Mouse (Mus musculus) splenic B cell, adult 2 months (primary cell): ENCODE measurements around the gene Sf3b5.
A peak's percentile ranks its signal among the peaks of the same experiment; 100 is the strongest.

Experiments
- DNase-seq: peaks from one replicate; pipeline ENCODE4 v3.0.0-alpha.2; 2011; ENCODE audit warnings: low read depth, low spot score
- H3K27me3 ChIP-seq: 2 replicates; pipeline ENCODE4 v1.6.1; 2012; ENCODE audit warnings: mild to moderate bottlenecking, low read length, moderate library complexity, mixed read lengths; ENCODE audit not compliant: control insufficient read depth, poor library complexity, insufficient read depth, severe bottlenecking
- H3K36me3 ChIP-seq: 2 replicates; pipeline ENCODE4 v1.6.1; 2012; ENCODE audit warnings: mild to moderate bottlenecking, low read length, moderate library complexity, mixed read lengths; ENCODE audit not compliant: control insufficient read depth, poor library complexity, insufficient read depth, severe bottlenecking

Gene Sf3b5

DNA sequence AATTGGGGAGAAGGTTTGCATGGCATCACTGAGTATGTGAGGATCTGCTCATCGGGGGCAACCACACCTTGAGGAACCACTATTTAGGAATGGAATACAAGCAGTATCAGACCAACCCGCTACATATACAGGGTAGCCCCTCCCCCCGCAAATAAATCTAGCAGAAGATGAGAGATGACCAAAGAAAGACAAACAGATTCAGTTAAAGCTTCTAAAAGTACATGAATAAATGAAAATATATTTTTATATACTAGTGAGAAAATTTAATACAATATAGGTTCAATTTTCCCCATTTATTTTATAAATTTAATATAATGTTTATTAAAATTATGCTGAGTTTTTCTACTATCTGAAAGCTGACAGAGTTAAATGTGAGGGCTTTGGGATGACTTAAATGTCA lies at the start of gene Sf3b5:
Gene Sf3b5 (plus strand): TSS at position 301 of the 400 bp plus-strand sequence.
- no peaks in the 10 kb centered on the region for H3K36me3 ChIP-seq
- no peak for DNase-seq
- no peaks in the 10 kb centered on the region for H3K27me3 ChIP-seq

DNA sequence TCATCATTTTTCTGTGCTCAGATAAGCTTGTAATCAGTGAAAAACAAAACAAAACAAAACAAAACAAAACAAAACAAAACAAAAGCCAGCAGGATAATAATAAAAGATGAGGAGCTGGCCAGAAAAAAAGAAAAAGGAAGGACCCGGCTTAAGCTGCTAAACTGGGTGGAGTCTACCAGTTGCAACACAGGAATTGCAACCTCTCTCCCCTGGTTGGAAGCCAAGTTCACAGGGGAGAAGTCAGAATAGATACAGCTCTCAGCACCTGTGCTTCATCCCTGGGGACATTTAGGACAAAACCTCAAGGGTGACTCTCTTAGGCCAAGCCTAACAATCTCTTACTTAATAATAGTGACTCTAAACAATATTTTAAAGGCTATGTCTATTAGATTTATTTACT lies 49.3 kb upstream of the Sf3b5 start:
- no peaks in the 10 kb centered on the region for H3K36me3 ChIP-seq
- H3K27me3 ChIP-seq, result no peaks in the 10 kb centered on the region
- DNase-seq, result no peak

DNA sequence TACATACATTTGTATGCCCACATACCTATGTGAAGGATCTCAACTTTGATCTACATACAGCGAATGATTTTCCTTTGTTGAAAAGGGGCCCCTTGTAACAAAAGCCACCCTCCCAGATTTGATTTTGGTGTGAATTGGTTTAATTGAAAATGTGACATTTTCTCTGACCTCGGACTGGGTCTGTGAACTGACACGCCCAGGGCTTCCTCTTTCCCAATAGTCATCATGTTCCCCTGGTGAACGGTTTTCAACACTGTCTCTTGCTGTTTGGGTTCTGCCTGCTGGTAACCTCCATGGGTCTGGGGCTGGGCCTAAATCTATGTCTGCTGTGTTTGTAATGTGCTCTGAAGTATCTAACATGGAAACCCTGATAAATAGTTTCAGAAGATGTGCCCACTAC lies 47.9 kb upstream of the Sf3b5 start:
- H3K36me3 ChIP-seq, result no peaks in the 10 kb centered on the region
- H3K27me3 ChIP-seq, result no peaks in the 10 kb centered on the region
- DNase-seq, result no peak

DNA sequence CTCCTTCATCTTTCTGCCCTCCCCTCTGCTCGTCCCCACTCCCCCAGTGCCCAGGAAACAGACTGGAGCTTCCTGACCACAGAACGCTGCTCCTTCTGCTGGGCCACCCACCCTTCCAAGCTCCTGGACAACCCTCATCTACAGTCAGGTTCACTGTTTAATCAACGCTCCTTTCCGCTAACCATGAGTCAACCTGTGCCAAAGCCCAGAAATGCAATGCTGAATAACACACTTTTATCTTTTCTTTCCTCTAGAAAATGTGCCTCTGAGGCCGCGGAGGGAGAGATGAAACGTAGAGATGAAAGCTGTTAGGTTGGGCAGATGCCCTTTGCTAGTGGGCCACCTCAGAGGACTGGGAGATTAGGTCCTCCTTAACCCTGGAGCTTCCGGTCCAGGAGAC lies 43.6 kb upstream of the Sf3b5 start:
- H3K36me3 ChIP-seq, result no peaks in the 10 kb centered on the region
- no peaks in the 10 kb centered on the region for H3K27me3 ChIP-seq
- no peak for DNase-seq

DNA sequence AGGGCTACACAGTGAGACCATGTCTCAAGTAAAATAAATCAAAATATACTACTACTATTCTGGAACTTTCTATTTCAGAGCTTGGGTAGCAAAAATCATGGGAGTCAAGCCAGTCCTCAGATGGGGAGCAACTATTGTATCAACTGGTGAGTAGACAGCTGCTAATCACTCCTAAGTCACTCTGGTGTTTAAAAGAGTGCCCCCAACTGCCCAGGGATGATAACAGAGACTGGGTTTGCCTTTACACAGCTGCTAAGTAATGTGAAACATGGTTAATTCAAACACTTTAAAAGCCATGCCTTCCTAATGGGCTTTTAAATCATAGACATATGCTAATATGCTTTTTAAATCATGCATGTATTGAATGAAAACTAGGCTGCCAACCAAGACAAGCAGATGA lies 42.9 kb upstream of the Sf3b5 start:
- H3K27me3 ChIP-seq, result no peaks in the 10 kb centered on the region
- no peaks in the 10 kb centered on the region for H3K36me3 ChIP-seq
- no peak for DNase-seq

DNA sequence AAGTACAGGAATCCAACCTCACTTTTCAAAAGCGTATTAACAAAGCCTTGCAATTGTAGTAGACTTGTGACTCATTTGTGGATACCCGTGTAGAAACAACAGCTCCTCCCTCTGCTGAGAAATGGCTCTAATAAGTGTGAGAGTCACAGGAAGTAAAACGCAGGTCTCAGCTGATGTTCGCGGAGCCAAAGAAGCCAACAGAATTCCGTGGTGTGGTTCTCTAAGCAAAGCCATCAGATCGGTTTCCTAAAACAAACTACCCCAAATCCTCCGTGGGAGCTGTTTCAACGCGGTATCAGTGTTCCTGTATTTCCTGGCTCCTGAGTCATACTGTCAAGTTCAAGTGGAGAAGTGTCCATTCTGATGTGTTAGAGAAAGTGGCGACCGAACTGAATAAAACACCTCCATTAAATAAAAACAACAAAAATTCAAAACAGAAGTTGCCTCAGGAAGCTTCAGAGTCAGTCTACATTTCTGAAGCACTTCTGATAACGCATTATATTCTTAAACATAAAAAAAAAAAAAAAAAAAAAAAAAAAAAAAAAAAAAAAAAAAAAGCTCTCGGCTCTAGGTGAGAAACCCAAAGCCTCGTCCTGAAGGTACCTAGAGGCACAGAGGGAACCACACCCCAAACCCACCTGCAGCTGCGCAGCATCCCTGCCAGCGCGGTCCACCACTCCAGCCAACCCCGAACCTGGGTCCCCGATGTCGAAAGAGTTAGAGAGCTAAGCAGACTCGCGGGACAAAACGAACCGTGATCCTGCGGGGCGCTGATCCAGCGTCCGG lies 41.6 kb upstream of the Sf3b5 start:
- Histone ChIP-seq H3K36me3 (no peaks in the 10 kb centered on the region), H3K27me3 (no peaks in the 10 kb centered on the region)
- peak; percentile 52 for DNase-seq

DNA sequence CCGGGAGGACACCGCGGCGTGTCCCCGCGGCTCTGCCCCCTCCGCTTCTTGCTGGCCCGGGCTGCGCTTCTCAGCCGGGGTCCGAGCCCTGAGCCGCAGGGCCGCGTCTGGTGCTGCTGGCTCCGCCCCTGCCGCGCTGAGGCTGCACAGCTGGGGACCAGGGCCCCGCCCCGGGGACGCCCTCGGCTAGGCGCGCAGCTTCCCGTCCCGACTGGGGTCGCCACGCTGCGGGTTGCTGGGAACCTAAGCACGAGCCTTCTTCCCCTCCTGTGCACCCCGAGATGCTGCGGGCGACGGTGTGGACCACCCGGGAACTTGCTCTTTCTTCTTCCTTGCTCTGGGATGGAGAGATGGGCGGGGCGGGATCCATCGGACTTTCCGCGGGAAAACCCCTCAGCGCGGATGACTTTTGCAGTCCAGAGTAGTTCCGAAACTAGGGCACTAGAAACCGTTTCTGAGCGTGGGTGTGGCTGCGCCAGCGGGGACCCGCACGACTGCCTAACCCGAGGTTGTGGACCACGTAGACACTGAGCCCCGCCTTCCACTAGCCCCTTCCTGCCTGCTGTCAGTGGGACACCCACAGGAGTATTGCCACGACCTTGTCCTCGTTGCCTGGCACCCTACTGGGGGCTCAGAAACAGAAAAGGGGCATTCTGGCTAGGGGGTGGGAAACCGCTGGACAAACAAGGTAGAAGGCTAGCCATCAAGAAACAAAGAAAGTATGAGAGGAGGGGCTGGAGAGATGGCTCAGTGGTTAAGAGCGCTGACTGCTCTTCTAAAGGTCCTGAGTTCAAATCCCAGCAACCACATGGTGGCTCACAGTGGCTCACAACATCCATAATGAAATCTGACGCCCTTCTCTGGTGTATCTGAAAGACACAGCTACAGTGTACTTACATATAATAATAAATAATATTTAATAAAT lies 40.7 kb upstream of the Sf3b5 start, which contains the start of gene Stx11:
Gene Stx11 (minus strand): TSS at position 148 of the 925 bp plus-strand sequence.
- no peaks in the 10 kb centered on the region for H3K36me3 ChIP-seq

DNA sequence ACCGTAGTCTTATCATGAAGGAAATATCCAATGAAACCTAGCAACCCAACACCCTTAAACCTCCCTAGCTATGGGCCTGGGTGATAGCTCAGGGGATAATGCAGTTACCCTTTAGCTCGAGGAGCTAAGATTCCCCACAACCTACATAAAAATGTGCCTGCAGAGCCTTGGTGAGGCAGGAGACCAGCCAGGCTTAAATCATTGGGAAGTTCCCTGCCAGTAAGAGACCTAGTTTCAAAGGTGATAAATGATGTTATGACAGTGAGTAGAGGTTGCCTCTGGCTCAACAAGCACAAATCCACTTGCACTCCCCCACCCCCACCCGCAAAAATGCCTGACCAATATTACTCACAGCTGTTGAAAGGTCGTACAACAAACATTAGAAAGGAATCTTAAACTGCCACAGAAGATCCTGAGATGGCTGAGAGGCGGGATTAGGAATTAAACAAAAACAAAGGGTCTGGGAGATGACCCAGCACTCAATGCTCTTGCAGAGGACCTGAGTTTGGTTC lies 39.4 kb upstream of the Sf3b5 start:
- Histone ChIP-seq H3K36me3 (no peaks in the 10 kb centered on the region), H3K27me3 (no peaks in the 10 kb centered on the region)
- DNase-seq, result no peak

More for the DNA sequence above, 40.7 kb upstream of the Sf3b5 start, which contains the start of gene Stx11:
- H3K27me3 ChIP-seq, result no peaks in the 10 kb centered on the region
- peak; percentile 84 for DNase-seq

DNA sequence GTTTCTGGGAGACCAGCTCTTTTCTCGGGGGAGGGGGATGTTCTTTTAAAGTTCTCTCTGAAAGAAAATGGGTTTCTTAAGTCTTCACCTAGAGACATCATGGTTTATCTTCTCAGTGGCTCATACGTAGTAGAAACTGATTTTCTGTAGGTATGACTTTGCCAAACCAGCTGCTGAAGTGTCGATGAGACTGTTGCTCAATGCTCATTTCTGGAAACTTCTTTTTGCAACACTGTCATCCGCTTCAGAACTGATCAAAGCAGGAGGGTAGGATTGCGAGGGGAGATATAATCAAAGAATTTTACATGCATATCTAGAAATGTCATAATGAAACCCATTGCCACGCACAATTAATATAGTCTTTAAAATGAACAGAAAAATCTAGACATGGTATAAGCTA lies 30.6 kb upstream of the Sf3b5 start:
- no peaks in the 10 kb centered on the region for H3K27me3 ChIP-seq
- no peaks in the 10 kb centered on the region for H3K36me3 ChIP-seq
- DNase-seq, result no peak

DNA sequence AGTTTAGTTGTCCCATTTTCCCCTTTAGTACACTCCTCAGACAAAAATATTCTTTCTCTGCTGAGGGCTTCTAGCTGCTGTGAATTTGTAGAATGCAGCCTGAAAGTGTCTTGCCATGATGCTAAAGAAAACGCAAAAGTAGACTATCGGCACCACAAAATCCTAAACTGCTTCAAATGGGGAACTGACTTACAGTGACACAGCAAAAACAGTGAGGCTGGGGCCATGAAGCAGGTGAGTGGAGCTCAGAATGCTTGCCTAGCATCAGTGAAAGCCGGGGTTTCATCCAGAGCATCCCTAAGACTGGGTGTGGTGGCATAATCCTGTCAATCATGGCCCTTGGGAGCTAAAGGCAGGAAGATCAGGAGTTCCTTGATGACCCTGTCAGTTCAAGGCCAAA lies 29.7 kb upstream of the Sf3b5 start:
- no peak for DNase-seq
- Histone ChIP-seq H3K27me3 (no peaks in the 10 kb centered on the region), H3K36me3 (no peaks in the 10 kb centered on the region)

DNA sequence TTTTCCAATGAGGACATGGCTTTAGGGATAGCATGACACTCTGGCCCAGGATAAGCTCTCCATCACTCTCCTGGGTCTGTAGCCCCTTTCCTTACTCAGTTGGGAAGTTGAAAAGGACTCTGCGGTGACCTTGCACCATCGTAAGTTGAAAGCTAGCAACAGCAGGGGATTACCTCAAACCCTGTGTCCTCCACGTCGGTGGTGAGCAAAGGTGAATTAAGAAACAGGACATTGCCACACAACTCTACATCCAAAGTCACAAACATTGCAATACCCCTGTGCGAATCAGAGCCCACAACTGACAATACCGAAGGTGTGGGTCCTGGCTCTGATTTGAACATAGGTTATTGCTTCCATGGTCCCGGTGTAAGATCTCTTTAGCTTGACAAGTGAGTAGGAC lies 29.2 kb upstream of the Sf3b5 start:
- DNase-seq, result no peak
- Histone ChIP-seq H3K27me3 (no peaks in the 10 kb centered on the region), H3K36me3 (no peaks in the 10 kb centered on the region)

DNA sequence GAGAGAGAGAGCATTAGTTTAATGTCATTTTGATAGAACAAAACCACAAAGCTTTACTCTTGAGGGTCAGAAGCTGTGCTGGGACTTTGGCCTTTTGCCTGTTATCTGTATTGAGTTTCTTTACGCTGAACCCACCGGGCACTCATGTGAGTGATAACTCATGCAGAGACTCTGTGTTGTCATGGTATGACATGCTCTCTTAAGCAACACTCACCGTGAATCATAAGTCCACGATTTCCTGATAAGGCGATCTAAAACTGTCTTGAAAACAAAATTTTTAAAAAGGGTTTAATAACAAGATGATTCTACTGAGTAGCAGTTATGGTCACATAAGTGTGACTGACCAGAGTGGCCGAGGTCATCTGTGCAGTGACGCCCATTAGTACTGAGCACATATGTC lies 28.6 kb upstream of the Sf3b5 start:
- H3K27me3 ChIP-seq, result no peaks in the 10 kb centered on the region
- no peak for DNase-seq
- H3K36me3 ChIP-seq, result no peaks in the 10 kb centered on the region

DNA sequence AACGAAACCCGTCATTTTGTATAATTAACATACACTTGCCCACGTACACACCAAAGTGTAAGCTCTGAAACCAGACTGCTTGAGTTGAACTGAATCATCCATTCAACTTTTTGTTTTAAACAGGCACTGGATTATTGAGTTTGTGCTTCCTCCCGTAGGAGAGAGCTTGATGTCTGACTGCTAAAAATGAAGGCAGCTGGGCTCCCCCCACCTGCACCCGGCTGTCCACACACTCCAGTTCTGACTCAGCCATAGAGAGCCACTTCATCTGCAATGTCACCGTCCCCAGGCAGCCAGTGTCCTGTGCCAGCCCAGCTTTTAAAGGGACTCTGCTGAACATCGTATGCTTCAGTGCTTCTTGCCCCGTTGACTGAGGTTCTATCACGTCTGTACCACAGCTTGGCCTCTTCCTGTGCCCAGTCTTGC lies 27.3 kb upstream of the Sf3b5 start:
- DNase-seq, result no peak
- Histone ChIP-seq H3K36me3 (no peaks in the 10 kb centered on the region), H3K27me3 (no peaks in the 10 kb centered on the region)

DNA sequence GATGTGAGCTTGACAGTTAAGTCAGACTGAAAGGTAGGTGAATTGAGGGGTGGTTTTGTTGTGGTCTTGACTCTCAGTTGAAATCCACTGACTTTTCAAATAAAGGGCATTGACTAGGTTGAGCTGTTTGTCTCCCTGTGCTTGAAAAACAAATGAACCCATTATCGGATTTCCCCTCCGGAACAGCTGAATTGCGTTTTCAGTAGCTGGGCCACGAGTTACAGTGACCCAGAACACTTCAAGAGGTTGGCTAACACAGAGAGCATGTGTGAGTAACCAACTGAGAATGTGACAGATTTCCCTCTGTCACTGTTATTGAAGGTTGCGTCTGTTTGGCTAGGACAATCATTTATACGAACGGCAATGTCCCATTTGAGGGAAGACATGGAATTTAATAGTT lies 24.1 kb upstream of the Sf3b5 start:
- no peaks in the 10 kb centered on the region for H3K27me3 ChIP-seq
- no peak for DNase-seq
- H3K36me3 ChIP-seq, result no peaks in the 10 kb centered on the region

DNA sequence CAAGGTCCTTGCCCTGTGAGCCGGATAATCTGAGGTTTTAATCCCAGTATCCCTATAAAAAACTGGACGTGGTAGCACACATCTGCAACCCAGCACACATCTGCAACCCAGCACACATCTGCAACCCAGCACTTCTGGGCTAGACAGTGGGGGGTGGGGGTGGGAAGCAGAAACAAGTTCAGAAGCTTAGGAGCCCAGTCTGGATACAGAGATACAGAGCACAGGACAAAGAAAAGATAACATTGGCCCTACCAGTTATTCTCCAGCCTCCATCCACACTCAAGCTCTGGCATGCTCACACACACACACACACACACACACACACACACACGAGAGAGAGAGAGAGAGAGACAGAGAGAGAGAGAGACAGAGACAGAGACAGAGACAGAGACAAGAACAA lies 21.6 kb upstream of the Sf3b5 start:
- DNase-seq, result no peak

More for the DNA sequence above, 21.6 kb upstream of the Sf3b5 start:
- Histone ChIP-seq H3K36me3 (no peaks in the 10 kb centered on the region), H3K27me3 (no peaks in the 10 kb centered on the region)
